Mouse (Mus musculus): ENCODE measurements around the gene Dnajc27.

Dnajc27 gene

DNA sequence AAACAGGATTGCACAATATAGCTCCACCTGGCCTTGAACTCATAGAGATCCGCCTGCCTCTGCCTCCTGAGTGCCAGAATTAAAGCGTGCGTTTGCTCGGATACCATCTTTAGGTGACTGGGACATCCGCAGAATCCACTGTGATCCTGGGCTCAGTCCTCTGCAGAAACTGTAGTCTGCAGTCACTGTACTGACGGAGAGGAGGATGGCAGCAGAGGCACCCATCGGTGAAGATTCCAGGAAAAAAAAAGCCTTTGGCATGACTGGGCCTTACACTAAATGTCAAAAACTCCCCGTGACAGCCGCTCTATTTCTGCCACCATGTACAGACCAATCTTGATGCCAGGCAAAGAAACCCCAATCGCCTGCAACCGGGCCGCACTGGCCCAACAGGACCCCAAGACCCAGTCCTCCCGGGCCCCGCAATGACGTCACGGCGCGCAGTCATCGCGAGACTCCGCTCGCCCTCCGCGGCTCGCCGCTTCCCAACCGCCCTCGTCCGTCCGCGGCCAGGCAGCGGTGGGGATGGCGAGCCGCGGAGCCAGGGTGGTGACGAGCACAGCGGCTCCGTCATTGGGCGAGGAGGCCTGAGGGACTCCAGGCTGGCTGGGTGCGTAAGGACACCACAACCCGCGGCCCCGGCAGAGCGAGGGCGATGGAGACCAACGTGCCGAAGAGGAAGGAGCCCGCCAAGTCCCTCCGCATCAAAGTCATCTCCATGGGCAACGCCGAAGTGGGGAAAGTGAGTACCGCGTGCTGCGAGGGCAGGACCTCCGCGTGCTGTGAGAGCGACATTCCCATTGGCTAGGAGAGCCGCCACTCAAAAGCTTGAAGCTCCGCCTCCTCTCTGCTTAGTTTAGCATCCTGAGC lies at the start of gene Dnajc27:
Gene Dnajc27, plus strand, starts transcription at position 452 of the 870 bp plus-strand sequence.
- DNase-seq, result peak; percentile 94 to 95

- no peak for DNase-seq
Observed at GRCm38 (mm10) chr12:4036157-4036556, 46.2 kb upstream of the Dnajc27 start.

DNA sequence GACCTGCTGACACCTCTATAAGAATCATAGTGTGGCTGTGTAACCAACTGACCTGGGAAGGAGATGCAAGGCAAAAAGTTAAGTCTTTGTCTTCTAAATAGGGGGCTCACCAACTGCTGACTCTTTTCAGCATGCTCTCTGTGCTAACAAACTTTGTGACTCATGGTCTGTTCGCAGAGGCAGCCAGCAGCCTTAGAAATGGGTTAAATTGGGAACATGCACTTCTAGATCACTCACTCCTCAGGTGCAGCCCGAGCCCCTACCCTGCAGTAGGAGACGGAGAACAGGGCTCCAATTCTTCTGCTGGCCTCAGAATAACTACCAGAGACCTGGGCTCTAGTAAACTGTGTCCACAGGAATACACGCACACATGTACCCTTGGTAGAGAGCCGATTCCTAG lies 44.9 kb upstream of the Dnajc27 start:
- DNase-seq, result no peak

DNA sequence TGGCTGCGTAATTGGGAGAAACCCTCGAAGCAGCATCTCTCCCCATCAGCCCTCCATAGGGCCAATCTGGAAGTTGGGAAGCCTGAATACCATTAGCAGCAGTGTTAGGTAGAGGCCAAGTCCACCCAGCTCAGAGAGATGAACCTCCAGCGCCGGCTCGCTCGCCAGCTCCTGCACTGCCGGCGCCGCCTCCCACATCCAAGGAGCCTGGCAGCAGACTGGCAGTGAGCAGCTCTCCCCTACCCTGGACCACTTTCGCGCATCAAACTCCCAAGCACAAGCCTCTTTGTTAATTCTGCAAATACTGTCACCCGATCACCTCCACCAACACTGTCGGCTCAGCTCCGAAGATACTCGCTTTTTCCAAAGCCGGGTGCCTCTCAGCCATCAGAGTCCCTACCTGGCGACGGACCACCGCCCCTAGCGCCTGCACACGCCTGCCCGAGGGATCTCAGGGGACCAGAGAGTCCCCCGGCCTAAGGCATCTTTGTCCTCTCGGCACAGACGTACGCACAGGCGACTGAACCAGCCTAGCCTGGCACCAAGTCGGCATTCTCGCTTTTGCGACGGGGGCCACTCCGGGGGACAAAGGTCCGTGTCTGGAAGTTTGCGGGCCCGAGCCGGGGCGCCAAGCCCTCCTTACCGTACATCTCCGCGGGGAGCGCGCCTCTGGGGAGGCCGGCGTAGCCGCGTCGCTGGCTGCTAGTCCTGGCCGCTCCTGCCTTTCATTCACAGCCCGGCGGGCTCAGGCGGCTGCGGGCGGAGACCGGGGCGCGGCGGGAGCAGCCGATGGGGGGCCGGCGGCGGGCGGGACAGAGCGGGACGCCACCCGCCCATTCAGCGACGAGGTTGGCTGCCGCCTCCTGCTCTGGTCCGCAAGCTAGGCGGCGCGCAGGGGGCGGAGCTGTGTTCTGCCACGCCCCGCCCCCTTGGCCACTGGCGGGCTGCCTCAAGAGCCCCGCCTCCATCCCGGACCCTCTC lies 44.0 kb upstream of the Dnajc27 start, which contains the start of gene Efr3b:
Gene Efr3b, minus strand, starts transcription at position 855 of the 981 bp plus-strand sequence.
- DNase-seq, result peak; percentile 80 to 88

GRCm38 (mm10) chr12:4039046-4039445 lies 43.3 kb upstream of the Dnajc27 start:
- no peak for DNase-seq

GRCm38 (mm10) chr12:4042411-4042810 lies 40.0 kb upstream of the Dnajc27 start:
- DNase-seq, result no peak

- no peak for DNase-seq
Observed at GRCm38 (mm10) chr12:4045992-4046391, 36.4 kb upstream of the Dnajc27 start.

- DNase-seq, result no peak
Observed at GRCm38 (mm10) chr12:4048031-4048430, 34.4 kb upstream of the Dnajc27 start.

- no peak for DNase-seq
Observed at GRCm38 (mm10) chr12:4050861-4051425, 31.4 kb upstream of the Dnajc27 start.

DNA sequence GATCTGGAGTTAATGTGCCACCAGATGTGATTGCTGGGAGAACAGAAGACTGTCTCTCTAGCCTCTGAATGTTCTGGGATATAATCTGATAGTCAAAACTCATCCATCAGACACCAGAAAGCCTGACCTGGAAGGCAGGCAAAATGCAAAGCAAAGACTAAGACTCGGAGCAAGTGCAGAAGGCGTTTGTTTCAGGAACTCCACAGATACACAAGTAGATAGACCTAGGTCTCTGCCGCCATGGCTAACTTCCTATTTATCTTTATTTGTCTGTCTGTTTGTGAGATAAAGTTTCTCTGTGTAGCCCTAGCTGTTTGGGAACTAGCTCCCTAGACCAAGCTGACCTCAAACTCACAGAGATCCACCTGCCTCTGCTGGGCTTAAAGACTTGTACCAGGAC lies 28.7 kb upstream of the Dnajc27 start:
- no peak for DNase-seq

- DNase-seq, result no peak
Observed at GRCm38 (mm10) chr12:4054845-4055244, 27.5 kb upstream of the Dnajc27 start.

DNA sequence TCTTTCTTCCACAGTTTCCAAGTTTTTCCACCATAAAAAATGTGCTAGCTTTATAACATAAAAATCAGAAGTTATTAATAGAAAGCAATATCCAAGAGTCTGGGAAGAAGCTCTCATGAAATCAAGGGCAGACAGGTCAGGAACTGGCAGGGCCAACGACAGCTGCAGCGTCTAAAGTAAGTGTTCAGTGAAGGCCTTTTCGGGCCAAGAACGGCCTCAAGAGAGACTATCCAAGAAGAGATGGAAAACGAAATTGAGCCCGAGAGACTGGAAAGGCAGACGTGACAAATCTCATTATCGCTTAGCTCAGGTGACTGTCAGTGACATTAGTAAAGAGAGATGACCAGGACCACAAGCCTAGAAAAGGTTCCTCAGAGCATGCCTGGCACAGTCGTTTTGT lies 24.1 kb upstream of the Dnajc27 start:
- no peak for DNase-seq

- DNase-seq, result no peak
Observed at GRCm38 (mm10) chr12:4059683-4060082, 22.7 kb upstream of the Dnajc27 start.

DNA sequence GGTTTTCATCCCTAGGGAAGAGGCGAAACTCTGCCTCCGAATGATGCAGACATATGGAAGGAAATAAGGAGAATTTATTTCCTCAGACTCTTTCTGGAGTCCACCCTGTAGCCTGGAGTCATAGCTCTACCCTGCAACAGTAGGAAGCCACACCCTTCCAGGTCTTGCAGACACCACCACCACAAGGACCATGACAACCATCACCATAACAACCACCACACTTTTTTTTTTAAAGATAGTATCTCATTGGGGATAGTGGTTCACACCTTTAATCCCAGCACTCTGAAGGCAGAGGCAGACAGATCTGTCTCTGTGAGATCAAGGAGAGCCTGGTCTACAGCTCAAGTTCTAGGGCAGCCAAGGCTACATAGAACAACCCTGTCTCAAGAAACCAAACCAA lies 16.9 kb upstream of the Dnajc27 start:
- DNase-seq, result no peak

- DNase-seq, result no peak
Observed at GRCm38 (mm10) chr12:4065944-4066343, 16.4 kb upstream of the Dnajc27 start.

- no peak for DNase-seq
Observed at GRCm38 (mm10) chr12:4066681-4067459, 15.5 kb upstream of the Dnajc27 start.

DNA sequence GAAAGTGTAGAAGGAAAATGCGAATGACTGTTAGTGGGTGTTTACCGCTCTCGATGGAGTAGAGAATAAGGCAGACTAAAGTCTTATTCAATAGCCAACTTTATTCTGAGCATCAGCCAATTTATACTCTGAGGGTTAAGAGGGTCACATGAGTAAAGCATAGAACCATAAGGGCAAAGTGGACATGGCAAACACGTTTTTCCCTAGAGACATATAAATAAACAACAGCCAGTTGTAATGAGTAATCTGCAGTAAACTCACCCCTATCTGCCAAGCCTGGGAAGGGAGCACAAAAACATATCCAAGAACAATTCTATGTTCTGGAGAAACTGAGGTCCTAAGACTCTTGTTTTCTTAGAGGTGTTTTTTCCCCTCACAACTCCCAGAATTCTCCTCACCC lies 13.8 kb upstream of the Dnajc27 start:
- DNase-seq, result no peak

DNA sequence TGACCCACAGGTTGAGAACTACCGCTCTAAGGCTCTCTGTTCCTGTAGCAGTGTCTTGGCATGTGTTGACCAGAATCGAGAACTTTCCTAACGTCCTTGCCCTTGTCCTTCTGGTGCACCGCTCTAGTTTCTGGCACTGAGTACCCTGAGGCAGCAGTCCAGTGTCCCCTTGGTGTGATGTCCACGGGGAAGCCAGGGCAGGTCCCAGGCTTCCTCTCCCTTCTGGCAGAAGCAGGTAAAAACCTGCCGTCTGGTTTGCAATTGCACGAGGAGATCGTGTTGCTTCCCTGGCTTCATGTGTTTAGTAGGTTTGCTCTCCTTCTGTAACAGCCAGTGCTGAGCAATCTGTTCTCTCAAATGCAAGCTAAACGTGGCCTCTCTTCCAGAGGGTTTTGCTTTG lies 10.7 kb upstream of the Dnajc27 start:
- no peak for DNase-seq

DNA sequence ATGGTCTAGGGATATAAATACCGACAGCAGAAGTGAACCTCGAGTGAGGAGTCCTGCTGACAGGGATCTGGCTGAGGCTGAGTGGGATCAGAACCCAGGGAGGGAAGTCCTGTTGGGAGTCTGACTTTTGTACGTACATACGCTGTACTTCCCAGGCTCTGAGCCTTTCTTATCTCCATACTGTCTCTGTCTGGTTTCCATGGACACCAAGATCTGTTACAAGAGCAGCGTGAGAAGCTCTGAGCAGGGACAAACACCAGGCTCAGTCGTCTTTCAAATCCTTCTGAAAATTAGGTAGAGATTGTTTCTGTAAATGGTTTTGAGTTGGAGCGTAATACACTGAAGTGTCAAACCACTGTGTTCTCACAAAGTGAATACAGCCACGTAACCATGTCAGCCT lies 7.0 kb upstream of the Dnajc27 start:
- no peak for DNase-seq

- no peak for DNase-seq
Observed at GRCm38 (mm10) chr12:4076383-4076782, 6.0 kb upstream of the Dnajc27 start.

- DNase-seq, result no peak
Observed at GRCm38 (mm10) chr12:4078069-4078468, 4.3 kb upstream of the Dnajc27 start.

DNA sequence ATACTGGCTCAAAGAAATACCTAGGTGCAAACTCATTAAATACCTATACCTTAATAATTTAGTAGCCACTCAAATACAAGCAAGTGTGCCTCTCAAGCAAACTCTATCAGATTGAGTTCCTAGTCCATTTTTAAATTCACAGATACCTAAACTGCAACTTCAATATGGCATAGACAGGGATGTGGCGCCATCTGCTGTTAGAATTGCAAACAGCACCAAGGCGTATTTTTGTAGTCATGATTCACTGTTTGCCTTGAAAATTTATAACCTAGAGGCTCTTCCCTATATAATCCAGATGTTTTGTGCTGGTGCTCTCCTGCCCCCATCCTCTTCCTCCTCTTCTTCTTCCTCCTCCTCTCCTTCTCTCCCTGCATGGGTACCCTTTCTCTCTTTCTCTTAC lies 2.1 kb upstream of the Dnajc27 start:
- peak; percentile 60 to 72 for DNase-seq
